Mouse (Mus musculus) neural tube, embryonic 14.5 days (tissue): ENCODE results near the gene Atxn1. TPM values are rescaled to one million over a fixed set of nuclear protein-coding genes. Genes with fewer than 3 reads are reported as not detected.

Experiments
- ATAC-seq: fragments of 200-750 bp; cut with Nextera tagmentation; 2 replicates; pipeline ENCODE4 v1.8.0; 2017; ENCODE audit warnings: low read depth, mild to moderate bottlenecking, moderate TSS enrichment, moderate library complexity
- H3K27ac ChIP-seq: fragments of 300-500 bp; sonication (generic); 2 replicates; pipeline ENCODE4 v1.5.1; 2014; ENCODE audit warnings: low read depth, mild to moderate bottlenecking, control low read depth, low read length, moderate library complexity, mixed read lengths
- H3K27me3 ChIP-seq: fragments of 300-500 bp; sonication (generic); 2 replicates; pipeline ENCODE4 v1.6.1; 2014; ENCODE audit warnings: low read length; ENCODE audit not compliant: control insufficient read depth, insufficient read depth
- H3K36me3 ChIP-seq: fragments of 300-500 bp; sonication (generic); 2 replicates; pipeline ENCODE4 v1.6.1; 2014; ENCODE audit warnings: low read length, mixed read lengths; ENCODE audit not compliant: control insufficient read depth, insufficient read depth
- H3K4me1 ChIP-seq: fragments of 300-500 bp; sonication (generic); 2 replicates; pipeline ENCODE4 v1.6.1; 2014; ENCODE audit warnings: low read length; ENCODE audit not compliant: control insufficient read depth, insufficient read depth
- H3K4me2 ChIP-seq: fragments of 300-500 bp; sonication (generic); 2 replicates; pipeline ENCODE4 v1.6.1; 2014; ENCODE audit warnings: mild to moderate bottlenecking, low read depth, low read length, control low read depth
- H3K4me3 ChIP-seq: fragments of 300-500 bp; sonication (generic); 2 replicates; pipeline ENCODE4 v1.5.1; 2014; ENCODE audit warnings: low read depth, low read length, control low read depth, mixed read lengths
- H3K9ac ChIP-seq: fragments of 300-500 bp; sonication (generic); replicated peaks from 2 replicates; pipeline ENCODE4 v1.6.1; 2014; ENCODE audit warnings: low read depth, mild to moderate bottlenecking, control low read depth, low read length, mixed read lengths
- H3K9me3 ChIP-seq: fragments of 300-500 bp; sonication (generic); 2 replicates; pipeline ENCODE4 v1.6.1; 2016; ENCODE audit warnings: low read length; ENCODE audit not compliant: control insufficient read depth
- WGBS: fragments of 180-500 bp; shearing (Covaris S2); extraction: QIAGEN DNeasy Blood & Tissue Kit; methylation state at CpG from one replicate; pipeline ENCODE4 v1.1.7; 2014; 5-methylcytosine and 5-hydroxymethylcytosine counted together
- polyA plus RNA-seq: library from polyadenylated mRNA; unstranded; fragments of >200 nt; fragmentation: Nextera tagmentation; extraction: Ambion mirVana; gene quantifications from 2 replicates; pipeline ENCODE4 v1.2.1, GENCODE M21; 2014

Gene Atxn1
- polyA plus RNA-seq, 1 experiment from 2014 or later = 9.4 TPM

- Histone ChIP-seq H3K4me3 (no peak overlapping the region), H3K9me3 (no peaks in the 10 kb centered on the region), H3K27ac (no peak overlapping the region), H3K27me3 (no peaks in the 10 kb centered on the region), H3K4me1 (no peaks in the 10 kb centered on the region), H3K9ac (no peak overlapping the region), H3K36me3 (no peaks in the 10 kb centered on the region), H3K4me2 (no peak overlapping the region)
- WGBS = 89% methylated on average over 3 of the region's 3 CpGs
- no peak for ATAC-seq
Measured at GRCm38 (mm10) chr13:45735802-45736201, 229.0 kb downstream of the Atxn1 start.

GRCm38 (mm10) chr13:45734531-45734930 lies 230.3 kb downstream of the Atxn1 start:
- H3K4me3 ChIP-seq = no peak overlapping the region
- no peaks in the 10 kb centered on the region for H3K36me3 ChIP-seq
- no peak for ATAC-seq
- H3K27ac ChIP-seq = no peak overlapping the region
- H3K9me3 ChIP-seq = no peaks in the 10 kb centered on the region
- no peak overlapping the region for H3K9ac ChIP-seq
- WGBS = 93% methylated on average over 3 of the region's 3 CpGs
- H3K4me1 ChIP-seq = no peaks in the 10 kb centered on the region
- no peak overlapping the region for H3K4me2 ChIP-seq
- no peaks in the 10 kb centered on the region for H3K27me3 ChIP-seq

GRCm38 (mm10) chr13:45732590-45732989 lies 232.2 kb downstream of the Atxn1 start:
- ATAC-seq = no peak
- no peak overlapping the region for H3K27ac ChIP-seq
- no peaks in the 10 kb centered on the region for H3K27me3 ChIP-seq

GRCm38 (mm10) chr13:45726917-45727316 lies 237.9 kb downstream of the Atxn1 start:
- no peaks in the 10 kb centered on the region for H3K36me3 ChIP-seq
- no peak overlapping the region for H3K4me3 ChIP-seq
- H3K9ac ChIP-seq = no peak overlapping the region
- no peak for ATAC-seq
- no peaks in the 10 kb centered on the region for H3K4me1 ChIP-seq
- H3K4me2 ChIP-seq = no peak overlapping the region
- no peaks in the 10 kb centered on the region for H3K9me3 ChIP-seq
- H3K27ac ChIP-seq = no peak overlapping the region
- no peaks in the 10 kb centered on the region for H3K27me3 ChIP-seq

More at GRCm38 (mm10) chr13:45732590-45732989, 232.2 kb downstream of the Atxn1 start:
- WGBS = 77% methylated on average over 6 of the region's 6 CpGs
- H3K9ac ChIP-seq = no peak overlapping the region
- no peak overlapping the region for H3K4me3 ChIP-seq
- no peaks in the 10 kb centered on the region for H3K4me1 ChIP-seq
- no peak overlapping the region for H3K4me2 ChIP-seq
- H3K36me3 ChIP-seq = no peaks in the 10 kb centered on the region
- no peaks in the 10 kb centered on the region for H3K9me3 ChIP-seq

GRCm38 (mm10) chr13:45726181-45726580 lies 238.6 kb downstream of the Atxn1 start:
- no peak overlapping the region for H3K4me3 ChIP-seq
- H3K27me3 ChIP-seq = no peaks in the 10 kb centered on the region
- ATAC-seq = no peak
- H3K9me3 ChIP-seq = no peaks in the 10 kb centered on the region
- no peaks in the 10 kb centered on the region for H3K36me3 ChIP-seq
- no peak overlapping the region for H3K27ac ChIP-seq
- no peak overlapping the region for H3K9ac ChIP-seq
- 88% methylated on average over 6 of the region's 6 CpGs for WGBS
- H3K4me1 ChIP-seq = no peaks in the 10 kb centered on the region
- H3K4me2 ChIP-seq = no peak overlapping the region

- 77% methylated on average over 14 of the region's 14 CpGs for WGBS
Measured at GRCm38 (mm10) chr13:45724507-45725259, 240.1 kb downstream of the Atxn1 start.

GRCm38 (mm10) chr13:45722885-45723284 lies 241.9 kb downstream of the Atxn1 start:
- Histone ChIP-seq H3K9ac (no peak overlapping the region), H3K27ac (no peak overlapping the region), H3K27me3 (no peaks in the 10 kb centered on the region), H3K4me3 (no peak overlapping the region), H3K4me2 (no peak overlapping the region), H3K9me3 (no peaks in the 10 kb centered on the region), H3K4me1 (no peaks in the 10 kb centered on the region), H3K36me3 (no peaks in the 10 kb centered on the region)
- 91% methylated on average over 5 of the region's 5 CpGs for WGBS
- ATAC-seq = no peak

More at GRCm38 (mm10) chr13:45724507-45725259, 240.1 kb downstream of the Atxn1 start:
- Histone ChIP-seq H3K4me1 (no peaks in the 10 kb centered on the region), H3K27me3 (no peaks in the 10 kb centered on the region), H3K27ac (no peak overlapping the region), H3K36me3 (no peaks in the 10 kb centered on the region), H3K4me2 (no peak overlapping the region), H3K9me3 (no peaks in the 10 kb centered on the region), H3K9ac (no peak overlapping the region), H3K4me3 (no peak overlapping the region)
- ATAC-seq = no peak

- H3K4me2 ChIP-seq = no peak overlapping the region
- H3K4me1 ChIP-seq = no peaks in the 10 kb centered on the region
- no peak overlapping the region for H3K4me3 ChIP-seq
- no peaks in the 10 kb centered on the region for H3K9me3 ChIP-seq
- 75% methylated on average over 8 of the region's 8 CpGs for whole genome bisulfite sequencing
- no peak overlapping the region for H3K27ac ChIP-seq
- no peak for ATAC-seq
- H3K9ac ChIP-seq = no peak overlapping the region
- no peaks in the 10 kb centered on the region for H3K27me3 ChIP-seq
- H3K36me3 ChIP-seq = no peaks in the 10 kb centered on the region
Measured at GRCm38 (mm10) chr13:45721621-45722020, 243.2 kb downstream of the Atxn1 start.

GRCm38 (mm10) chr13:45718850-45719249 lies 246.0 kb downstream of the Atxn1 start:
- Histone ChIP-seq H3K27ac (no peak overlapping the region), H3K36me3 (no peaks in the 10 kb centered on the region), H3K9me3 (no peaks in the 10 kb centered on the region), H3K4me3 (no peak overlapping the region), H3K4me2 (no peak overlapping the region), H3K4me1 (no peaks in the 10 kb centered on the region), H3K9ac (no peak overlapping the region), H3K27me3 (no peaks in the 10 kb centered on the region)
- ATAC-seq = no peak
- 40% methylated on average over 3 of the region's 3 CpGs for WGBS
